Mouse (Mus musculus) thymus, adult 2 months (tissue): Measurements from ENCODE around the gene Ccdc3. TPM values are rescaled to one million over a fixed set of nuclear protein-coding genes. Genes with fewer than 3 reads are reported as not detected.

Experiments used
- DNase-seq: peaks from one replicate; pipeline ENCODE4 v3.0.0; 2021
- H3K27ac ChIP-seq: fragments of 200-500 bp; 2 replicates; pipeline ENCODE4 v1.5.1; 2012; ENCODE audit warnings: low read length, control low read depth; ENCODE audit not compliant: control insufficient read depth, insufficient read depth
- H3K27me3 ChIP-seq: fragments of 200-500 bp; 2 replicates; pipeline ENCODE4 v1.6.1; 2012; ENCODE audit warnings: mild to moderate bottlenecking, low read length, moderate library complexity, mixed read lengths; ENCODE audit not compliant: control insufficient read depth, insufficient read depth
- H3K36me3 ChIP-seq: fragments of 200-500 bp; 2 replicates; pipeline ENCODE4 v1.6.1; 2012; ENCODE audit warnings: mild to moderate bottlenecking, low read length, moderate library complexity; ENCODE audit not compliant: control insufficient read depth, insufficient read depth
- H3K4me1 ChIP-seq: fragments of 200-500 bp; replicated peaks from 2 replicates; pipeline ENCODE4 v1.6.1; 2012; ENCODE audit warnings: low read length; ENCODE audit not compliant: control insufficient read depth, insufficient read depth
- H3K4me3 ChIP-seq: fragments of 200-500 bp; 2 replicates; pipeline ENCODE4 v1.5.1; 2012; ENCODE audit warnings: mild to moderate bottlenecking, low read length, control low read depth, moderate library complexity; ENCODE audit not compliant: control insufficient read depth, insufficient read depth
- CTCF ChIP-seq: fragments of 200-500 bp; IDR thresholded peaks from 2 replicates; pipeline ENCODE4 v1.5.1; 2012; ENCODE audit warnings: mild to moderate bottlenecking, control low read depth, low read length, moderate library complexity, borderline replicate concordance; ENCODE audit not compliant: control insufficient read depth, poor library complexity, insufficient read depth; ENCODE audit errors: extremely low read depth
- POLR2A ChIP-seq: fragments of 200-500 bp; IDR thresholded peaks from 2 replicates; pipeline ENCODE4 v1.6.1; 2012; ENCODE audit warnings: mild to moderate bottlenecking, low read length, control low read depth, moderate library complexity; ENCODE audit not compliant: control insufficient read depth, poor library complexity, insufficient read depth; ENCODE audit errors: extremely low read depth
- WGBS: fragments of 180-500 bp; shearing (Covaris S2); methylation state at CpG from one replicate; pipeline ENCODE4 v1.1.7; 2018; 5-methylcytosine and 5-hydroxymethylcytosine counted together
- polyA plus RNA-seq: library from polyadenylated mRNA; depleted of rRNA; stranded (reverse); fragments of >200 nt; gene quantifications from 2 replicates; pipeline ENCODE4 v1.2.3, GENCODE M21; 2012; rRNA removed

The Ccdc3 gene
- polyA plus RNA-seq, 1 experiment, result 2.6 TPM

GRCm38 (mm10) chr2:5258250-5258649 is 120.7 kb downstream of the Ccdc3 start:
- Histone ChIP-seq H3K36me3 (no peaks in the 10 kb centered on the region), H3K27ac (no peak overlapping the region), H3K27me3 (no peaks in the 10 kb centered on the region), H3K4me3 (no peak overlapping the region), H3K4me1 (no peaks in the 10 kb centered on the region)
- no peak for DNase-seq
- TF ChIP-seq POLR2A (no peak), CTCF (no peak)
- 94% methylated on average over 3 of the region's 3 CpGs for WGBS

GRCm38 (mm10) chr2:5262279-5262678 is 124.7 kb downstream of the Ccdc3 start:
- Histone ChIP-seq H3K27me3 (no peaks in the 10 kb centered on the region), H3K36me3 (no peaks in the 10 kb centered on the region), H3K4me1 (no peaks in the 10 kb centered on the region), H3K4me3 (no peak overlapping the region), H3K27ac (no peak overlapping the region)
- TF ChIP-seq POLR2A, result no peak
- no peak for TF ChIP-seq CTCF
- 96% methylated on average over 2 of the region's 2 CpGs for WGBS
- DNase-seq, result no peak

- Histone ChIP-seq H3K36me3 (no peaks in the 10 kb centered on the region), H3K4me1 (no peaks in the 10 kb centered on the region), H3K27ac (no peak overlapping the region), H3K27me3 (no peaks in the 10 kb centered on the region), H3K4me3 (no peak overlapping the region)
- 96% methylated on average over 2 of the region's 2 CpGs for WGBS
- TF ChIP-seq CTCF (no peak), POLR2A (no peak)
- no peak for DNase-seq
Observed at GRCm38 (mm10) chr2:5267980-5268379, 130.4 kb downstream of the Ccdc3 start.

Other genes starting within 250 kb of the Ccdc3 start
- 25.6 and 39.1 TPM in 2 replicates for gene Phyh, start 218.8 kb upstream of the Ccdc3 start, polyA plus RNA-seq
- 1.5 and 2.6 TPM in 2 replicates for gene Ucma, start 161.7 kb upstream of the Ccdc3 start, polyA plus RNA-seq
- gene Mcm10, start 125.0 kb upstream of the Ccdc3 start, polyA plus RNA-seq, result 21.1 and 28.5 TPM in 2 replicates
- 1.4 TPM in 2 replicates for gene Optn, start 73.7 kb upstream of the Ccdc3 start, polyA plus RNA-seq